Mouse (Mus musculus) c-Kit-positive CD71-positive TER-119-positive erythroid progenitor cells, embryonic 14.5 days (primary cell): Measurements from ENCODE around the gene Prpf38b.

Experiments used
- DNase-seq: peaks from one replicate; pipeline ENCODE4 v3.0.0-alpha.2; 2013; ENCODE audit warnings: low spot score

The Prpf38b gene

DNA sequence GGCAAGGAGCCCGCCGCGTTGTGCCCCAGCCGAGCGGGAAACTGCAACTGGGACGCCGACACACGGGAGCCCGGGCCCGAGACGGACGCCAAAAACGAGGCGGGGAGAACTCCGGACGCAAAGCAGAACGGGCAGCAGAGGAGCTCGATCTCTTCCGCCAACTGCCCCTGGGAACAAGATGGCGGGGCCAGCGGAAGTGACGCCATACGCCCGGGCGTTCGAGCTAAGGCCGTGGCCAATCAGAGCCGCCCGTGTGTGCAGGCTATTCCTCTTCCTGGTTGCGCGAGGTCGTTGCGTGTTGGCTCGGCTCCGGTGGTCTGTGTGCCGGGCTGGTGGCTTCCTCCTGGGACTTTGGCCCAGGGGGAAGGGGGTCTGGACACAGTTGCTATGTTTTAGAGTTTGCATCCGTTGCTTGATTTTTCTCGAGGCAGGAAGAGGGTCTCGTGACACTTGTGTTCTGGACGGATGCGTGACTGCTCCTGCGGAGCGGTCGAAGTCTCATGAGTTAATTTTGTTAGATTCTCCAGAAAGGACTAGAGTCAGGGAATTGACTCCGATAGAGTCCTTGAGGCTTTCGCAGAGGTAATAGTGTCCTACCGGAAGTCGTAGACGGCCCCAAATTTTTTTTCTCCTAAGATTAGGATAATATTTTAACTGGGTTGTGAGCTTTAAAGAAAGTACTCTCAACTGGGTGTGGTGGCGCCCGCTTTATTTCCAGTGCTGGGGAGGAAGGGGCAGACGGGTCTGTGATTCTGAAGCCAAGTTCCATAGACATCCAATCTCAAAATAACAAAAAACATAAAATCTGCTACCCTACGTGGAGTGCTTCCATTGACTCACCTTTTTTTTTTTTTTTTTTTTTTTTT, at the start of gene Prpf38b:
Gene Prpf38b (minus strand): TSS at position 180 of the 866 bp plus-strand sequence.
- peak; percentile 93 for DNase-seq

DNA sequence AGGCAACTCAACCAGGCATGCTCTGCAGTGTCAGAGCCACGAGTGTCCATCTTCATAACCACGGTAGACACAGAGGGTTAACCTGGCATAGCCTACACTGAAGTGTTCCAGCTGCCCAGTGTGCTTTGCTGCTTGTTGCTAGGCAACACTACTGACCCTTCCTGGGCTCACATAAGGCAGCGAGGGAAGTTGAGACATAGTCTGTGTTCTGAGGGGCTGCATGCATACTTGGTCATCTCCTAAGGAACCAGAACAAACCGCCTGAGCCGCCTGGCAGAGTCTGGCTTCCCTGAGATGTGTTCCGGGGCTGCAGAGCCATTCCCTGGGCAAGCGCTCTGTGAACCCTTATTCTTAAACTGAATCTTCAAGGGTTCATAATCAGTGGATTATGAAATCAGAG, 49.7 kb upstream of the Prpf38b start:
- DNase-seq: no peak

DNA sequence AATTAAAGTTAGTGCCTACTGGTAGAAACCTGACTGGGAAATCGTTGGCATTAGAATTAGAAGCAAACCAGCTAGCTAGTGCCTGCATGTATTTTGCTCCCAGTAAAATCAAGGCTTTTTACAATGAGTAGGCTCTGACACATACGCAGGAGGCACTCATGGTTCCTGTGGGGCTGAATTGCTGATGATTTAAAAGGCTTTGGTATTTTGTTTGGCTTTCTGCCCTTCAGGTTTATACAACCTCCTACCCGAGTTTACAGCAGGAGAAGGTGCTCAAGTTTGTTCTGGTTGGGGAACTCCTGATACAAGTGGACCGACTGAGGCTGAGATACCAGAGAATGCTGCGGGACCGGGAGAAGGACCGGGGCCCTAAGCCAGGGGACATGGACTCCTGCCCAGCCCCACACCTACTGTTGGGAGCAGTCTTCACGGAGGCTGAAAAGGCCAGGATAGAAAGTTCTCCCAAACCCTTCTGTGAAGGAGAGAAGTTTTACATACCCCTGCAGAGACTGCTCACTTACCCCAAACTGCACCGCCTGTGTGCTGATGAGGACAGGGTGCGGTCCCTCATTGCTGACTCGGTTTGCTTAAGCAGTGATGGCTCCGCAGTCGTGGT, 48.3 kb upstream of the Prpf38b start:
- DNase-seq: no peak

DNA sequence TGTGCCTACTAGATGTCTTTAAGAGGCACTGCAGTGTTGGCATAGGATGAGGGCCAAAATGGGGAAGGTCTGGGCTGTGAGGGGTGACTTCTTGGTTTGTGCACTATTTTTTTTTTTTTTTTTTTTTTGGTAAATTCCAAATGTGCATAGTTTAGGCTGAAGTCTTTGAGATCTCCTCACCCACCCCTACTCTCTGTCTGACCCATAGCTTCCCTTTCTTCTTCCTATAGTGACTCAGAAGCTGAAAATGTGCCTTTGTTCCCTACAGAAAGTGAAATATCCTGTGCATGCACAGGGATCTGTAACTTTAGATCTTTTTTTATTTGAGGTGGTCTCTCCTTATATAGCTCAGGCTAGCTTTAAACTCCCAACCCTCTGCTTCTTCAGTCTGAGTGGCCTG, 46.4 kb upstream of the Prpf38b start:
- no peak for DNase-seq

- DNase-seq: no peak
Observed at GRCm38 (mm10) chr3:108940996-108941395, 29.5 kb upstream of the Prpf38b start.

DNA sequence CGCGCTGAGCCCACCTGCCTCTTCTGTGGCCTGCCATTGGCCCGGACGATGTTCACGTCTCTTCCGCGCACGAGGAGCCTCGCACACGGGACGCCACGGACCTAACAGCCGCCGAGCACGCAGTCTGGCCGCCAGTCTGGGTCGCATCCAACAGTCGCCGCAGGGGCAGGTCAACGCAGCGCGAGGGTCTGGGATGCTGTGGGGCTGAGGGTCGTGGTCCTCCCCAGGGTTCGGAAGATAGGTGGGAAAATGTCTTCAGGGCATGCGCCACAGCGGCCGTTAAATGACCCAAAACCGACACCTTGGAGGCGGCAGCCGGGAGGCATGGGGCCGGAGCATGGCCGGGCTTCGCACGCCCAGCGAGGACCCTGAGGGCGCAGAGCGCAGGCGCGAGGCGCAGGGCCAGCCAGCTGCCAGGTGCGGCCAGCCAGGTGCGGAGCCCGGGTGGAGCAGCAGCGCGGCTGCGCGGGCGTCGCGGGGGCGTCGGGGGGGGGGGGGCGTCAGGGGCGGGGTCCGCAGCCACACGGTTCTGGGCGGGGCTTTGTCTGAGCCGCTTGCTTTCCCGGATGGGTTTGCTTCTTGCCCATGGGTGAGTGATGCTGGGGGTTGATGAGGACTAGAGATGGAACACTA, 28.6 kb upstream of the Prpf38b start, which contains the start of gene Gm9857:
Gene Gm9857 (minus strand): TSS at position 445 of the 633 bp plus-strand sequence.
- DNase-seq: no peak

DNA sequence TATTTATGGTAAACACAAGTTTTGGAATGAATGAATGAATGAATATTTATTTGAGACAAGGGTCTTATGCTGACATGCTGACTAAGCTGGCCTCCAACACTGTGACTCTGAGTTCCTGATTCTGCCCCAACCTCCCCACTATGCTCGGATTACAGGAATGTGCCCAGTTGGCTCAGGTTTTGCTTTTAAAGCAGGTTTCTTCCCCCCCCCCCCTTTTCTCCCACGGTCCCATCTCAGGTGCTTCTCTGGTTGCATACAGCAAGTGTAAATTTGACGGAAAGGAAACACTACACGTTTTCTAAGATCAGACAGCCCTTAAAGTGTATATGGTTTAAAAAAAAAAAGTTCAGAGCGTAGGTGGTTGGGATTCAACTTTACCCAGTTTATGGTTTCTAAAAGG, 28.0 kb upstream of the Prpf38b start, which contains the start of gene Henmt1:
Gene Henmt1 (plus strand): TSS at position 301 of the 400 bp plus-strand sequence.
- DNase-seq: no peak

GRCm38 (mm10) chr3:108938691-108939090, 27.2 kb upstream of the Prpf38b start:
- DNase-seq: no peak

DNA sequence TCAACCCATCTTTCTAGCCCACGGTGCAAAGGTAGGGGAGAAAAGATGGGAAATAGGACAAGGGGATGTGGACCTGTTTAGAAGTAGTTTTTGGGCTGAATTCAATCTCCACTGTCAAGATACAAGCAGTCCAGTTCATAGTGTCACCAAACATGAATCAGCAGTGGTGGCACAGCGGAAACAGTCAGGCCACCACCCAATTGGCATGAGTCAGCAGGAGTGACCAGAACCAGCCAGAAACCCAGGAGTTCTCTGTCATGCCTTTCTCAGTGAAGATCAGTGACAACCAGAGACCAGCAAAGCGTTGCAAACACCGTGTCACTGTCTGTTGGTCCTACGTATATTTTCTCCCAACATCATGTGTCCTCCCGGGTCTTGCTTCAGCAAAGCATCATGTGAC, 22.0 kb upstream of the Prpf38b start:
- no peak for DNase-seq

DNA sequence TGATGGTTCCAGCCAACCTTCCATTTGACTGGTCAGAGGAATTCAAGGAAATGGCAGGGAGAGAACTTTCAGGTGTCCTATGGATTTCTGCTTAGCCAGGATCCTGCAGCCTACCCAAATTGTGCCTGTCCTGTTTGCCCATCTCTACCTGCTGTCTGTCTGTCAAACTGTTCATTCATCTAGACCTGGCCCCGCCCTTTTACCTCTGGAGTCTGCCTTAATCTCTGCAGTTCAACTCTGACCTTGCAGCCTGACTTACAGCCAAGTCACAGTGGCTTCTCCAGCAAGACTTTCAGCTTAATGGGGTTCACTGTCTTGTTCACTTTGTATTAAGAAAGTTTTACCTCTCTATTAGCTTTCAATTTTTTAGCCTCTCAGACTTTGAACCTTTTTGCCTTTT, 14.8 kb upstream of the Prpf38b start:
- DNase-seq: no peak

GRCm38 (mm10) chr3:108925677-108926076, 14.2 kb upstream of the Prpf38b start:
- DNase-seq: no peak

DNA sequence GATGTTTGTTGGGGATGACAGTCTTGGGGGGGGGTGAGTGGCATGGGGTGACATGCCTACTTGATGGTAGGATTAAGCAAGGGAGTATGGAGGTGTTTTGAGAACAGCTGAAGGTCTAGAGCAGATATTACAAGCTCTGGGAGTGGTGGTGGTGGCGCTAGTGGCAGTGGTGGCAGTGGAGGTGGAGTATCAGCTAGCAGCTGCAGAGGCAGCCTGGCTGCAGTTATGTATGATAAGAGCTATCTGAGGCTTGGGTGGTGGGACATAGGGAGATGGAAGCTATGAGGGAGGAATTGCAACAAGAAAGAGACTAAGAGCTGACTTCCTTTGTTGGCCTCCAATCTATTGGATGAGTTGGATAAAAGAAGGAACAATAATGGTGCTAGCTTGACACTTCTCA, 10.3 kb upstream of the Prpf38b start:
- DNase-seq: peak; percentile 48

GRCm38 (mm10) chr3:108920442-108921070, 9.0 kb upstream of the Prpf38b start:
- no peak for DNase-seq

- DNase-seq: no peak
Observed at GRCm38 (mm10) chr3:108918852-108919251, 7.3 kb upstream of the Prpf38b start.

- no peak for DNase-seq
Observed at GRCm38 (mm10) chr3:108917986-108918385, 6.5 kb upstream of the Prpf38b start.

DNA sequence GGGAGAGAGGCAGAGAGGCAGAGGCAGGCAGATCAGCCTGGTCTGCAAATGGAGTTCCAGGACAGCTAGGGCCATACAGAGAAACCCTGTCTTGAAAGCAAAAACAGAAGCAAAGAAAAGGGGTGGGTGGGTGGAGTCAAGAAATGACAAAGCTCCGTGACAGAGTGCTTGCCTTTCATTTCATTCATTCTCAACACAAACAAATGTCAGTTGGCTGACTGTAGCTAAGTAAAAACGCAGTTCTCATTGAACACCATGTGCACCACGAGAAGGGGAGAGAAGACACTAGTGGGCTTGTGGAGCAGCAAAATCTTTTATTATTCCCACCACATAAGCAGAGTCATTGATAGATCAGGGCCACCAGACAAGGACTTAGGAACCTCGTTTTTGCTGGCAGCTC, 5.3 kb upstream of the Prpf38b start:
- DNase-seq: no peak

GRCm38 (mm10) chr3:108915999-108916398, 4.5 kb upstream of the Prpf38b start:
- DNase-seq: no peak

GRCm38 (mm10) chr3:108911081-108911547, 413 bp downstream of the Prpf38b start:
- DNase-seq: peak; percentile 51

GRCm38 (mm10) chr3:108910303-108911080, 1.0 kb downstream of the Prpf38b start:
- DNase-seq: no peak

GRCm38 (mm10) chr3:108902934-108903333, 8.6 kb downstream of the Prpf38b start:
- no peak for DNase-seq

DNA sequence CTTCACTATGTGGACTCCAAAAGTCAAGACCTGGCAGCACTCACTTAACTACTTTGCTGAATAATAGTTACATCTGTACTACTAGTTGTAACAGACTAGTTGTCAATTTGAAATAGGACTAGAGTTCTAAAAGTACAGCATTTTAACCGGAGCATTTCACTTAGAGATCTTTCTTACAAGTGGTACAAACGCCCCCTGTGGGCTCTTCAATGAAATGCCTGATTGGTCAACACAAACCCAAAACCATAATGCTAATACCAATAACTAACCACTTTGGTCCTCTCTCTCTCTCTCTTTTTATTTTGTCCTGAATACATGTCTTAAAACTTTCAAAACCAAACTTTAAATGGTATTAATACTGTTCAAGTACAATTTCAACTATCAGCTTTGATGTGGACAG, 9.5 kb downstream of the Prpf38b start:
- DNase-seq: no peak
